Comparison of ENCODE assay signal across 1 mouse cellular context in the genomic region with DNA sequence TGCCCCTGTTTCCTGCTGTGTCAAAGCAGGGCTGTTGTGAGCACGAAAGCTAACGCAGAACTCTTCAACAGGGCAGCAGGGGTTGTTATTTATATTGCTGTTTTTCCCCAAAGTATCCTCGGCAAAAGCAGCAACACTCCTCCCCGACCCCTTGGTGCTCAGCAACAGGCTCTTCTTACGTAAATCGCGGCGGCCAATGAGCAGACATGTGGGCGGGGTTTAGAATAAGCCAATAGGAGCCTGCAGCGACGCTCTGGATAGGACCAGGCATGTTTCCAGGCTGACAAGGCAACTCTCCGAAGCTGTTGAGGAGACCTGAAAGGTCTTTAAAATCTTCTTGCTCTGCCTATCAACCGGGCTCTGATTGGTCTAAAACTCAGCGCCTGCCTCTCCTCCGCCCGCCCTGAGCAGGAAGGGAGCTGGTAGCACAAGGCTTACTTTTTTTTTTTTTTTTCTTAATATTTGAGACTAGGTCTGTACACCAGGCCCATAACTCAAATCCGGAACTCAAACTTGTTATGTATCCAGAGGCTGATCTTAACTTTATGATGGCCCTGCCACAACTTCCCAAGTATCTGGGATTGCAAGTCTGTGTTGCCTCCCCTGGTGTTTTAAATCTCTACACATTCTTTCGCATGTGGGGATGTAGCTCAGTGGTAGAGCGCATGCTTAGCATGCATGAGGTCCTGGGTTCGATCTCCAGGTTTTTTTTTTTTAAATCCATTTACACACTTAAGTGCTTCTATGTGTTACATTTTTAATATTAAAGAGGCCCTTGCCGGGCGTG.
TF ChIP-seq lines count a peak whose summit lies in the region.

No protein-coding gene starts in this region.

TF ChIP-seq in ES-E14, 5 proteins besides CTCF, POLR2A, EP300 and RAD21:
- TF ChIP-seq CHD2 (IDR thresholded peaks at IDR 0.05; ENCODE audit: low read depth, low read length), result peak; percentile 20; the same call in 1 of the 2 replicates
- TF ChIP-seq ZC3H11A (IDR thresholded peaks at IDR 0.05; ENCODE audit: borderline replicate concordance, low read depth, low read length), result no peak
- TF ChIP-seq ZNF384 (IDR thresholded peaks at IDR 0.05; ENCODE audit: low read depth, low read length), result peak; percentile 95
- TF ChIP-seq MAFK (IDR thresholded peaks at IDR 0.05; ENCODE audit: insufficient read depth, low read depth, low read length), result no peak
- 0 out of 2 replicates have a peak, but pooled peaks have one; percentile 1 for TF ChIP-seq HCFC1 (IDR thresholded peaks at IDR 0.05; ENCODE audit: borderline replicate concordance, insufficient read depth, low read length)
